Mouse (Mus musculus) cerebellum, adult 2 months (tissue): ENCODE data around the gene Brinp2.

Source experiments
- CTCF ChIP-seq: fragments of 200-500 bp; IDR thresholded peaks from 2 replicates; pipeline ENCODE4 v1.5.1; 2011; ENCODE audit warnings: low read depth, mild to moderate bottlenecking, control low read depth, low read length, moderate library complexity, borderline replicate concordance; ENCODE audit not compliant: insufficient read depth
- POLR2A ChIP-seq: fragments of 200-500 bp; IDR thresholded peaks from 2 replicates; pipeline ENCODE4 v1.6.1; 2011; ENCODE audit warnings: low read length, control low read depth, borderline replicate concordance; ENCODE audit not compliant: insufficient read depth

DNA sequence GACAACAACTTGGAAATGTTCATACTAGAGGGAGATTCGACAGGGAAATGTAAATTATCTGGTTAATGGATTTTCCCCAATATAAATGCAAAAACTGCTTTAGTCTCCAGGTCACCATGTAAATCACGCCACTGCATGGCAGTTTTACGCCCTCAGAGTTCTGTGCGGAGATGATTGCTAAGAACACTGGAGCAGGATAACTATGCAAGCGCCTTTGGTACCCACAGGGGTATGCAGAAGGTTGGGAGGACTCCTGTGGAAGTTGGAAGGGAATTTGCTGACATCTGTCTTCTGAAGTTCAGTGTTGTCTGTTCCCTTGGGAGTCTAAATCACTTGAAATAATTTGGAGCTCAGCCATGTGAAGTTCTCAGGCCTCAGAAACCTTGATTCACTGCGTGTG lies 26.2 kb upstream of the Brinp2 start:
- TF ChIP-seq POLR2A (no peak), CTCF (no peak)
